Comparison of ENCODE assay signal across 11 mouse cellular contexts in genomic region chr14:34253261-34253660, GRCm38 (mm10). TPM values are rescaled to one million over a fixed set of nuclear protein-coding genes. Genes with fewer than 3 reads are reported as not detected.
"Had no signal": no experiment of that assay in that cellular context is flagged by ENCODE, and none has a peak within 500 bp of the region (broad histone marks: within the 10 kb centered on the region; RNA-seq: fewer than 3 reads in every experiment).

No protein-coding gene starts in this region.

- H3K27me3 ChIP-seq: midbrain, embryonic 13.5 days had no signal

- ATAC-seq: lung, postnatal 0 days; midbrain, embryonic 13.5 days had no signal

- H3K9me3 ChIP-seq: limb, embryonic 10.5 days; midbrain, embryonic 13.5 days had no signal

- DNase-seq: kidney, adult 18-20 months; kidney, postnatal 10 days; lung, adult 2 months; lung, postnatal 36 days; right cerebral cortex, postnatal 14 days had no signal

- H3K27ac ChIP-seq: left cerebral cortex, adult 2 months; limb, embryonic 10.5 days; midbrain, embryonic 13.5 days; stomach, postnatal 0 days had no signal

- H3K36me3 ChIP-seq: limb, embryonic 10.5 days; midbrain, embryonic 13.5 days had no signal

- H3K9ac ChIP-seq: midbrain, embryonic 13.5 days had no signal

- H3K4me2 ChIP-seq: midbrain, embryonic 13.5 days had no signal

- H3K4me3 ChIP-seq: left cerebral cortex, adult 2 months; limb, embryonic 10.5 days; midbrain, embryonic 13.5 days had no signal

- H3K4me1 ChIP-seq: limb, embryonic 10.5 days; midbrain, embryonic 13.5 days had no signal

RNA-seq across cellular contexts. Expression of gene Syt15, which starts 33.9 kb away (rescaled TPM):
- total RNA-seq: megakaryocyte progenitor cell, adult 5-6 weeks had no signal

RNA-seq across cellular contexts. Expression of gene Gprin2, which starts 51.8 kb away (rescaled TPM):
- total RNA-seq: megakaryocyte progenitor cell, adult 5-6 weeks had no signal
